Mouse (Mus musculus) E14TG2a.4 (cell line): ENCODE measurements around the gene Ranbp1.

Source experiments
- CTCF ChIP-seq: conservative IDR thresholded peaks from 2 replicates; pipeline ENCODE4 v1.5.1; 2014; ENCODE audit warnings: low read length
- NANOG ChIP-seq: IDR thresholded peaks from 2 replicates; pipeline ENCODE4 v1.6.1; 2014; ENCODE audit warnings: borderline replicate concordance, low read length, mixed read lengths

- TF ChIP-seq CTCF (no peak), NANOG (no peak)
These were observed 31.0 kb downstream of the Ranbp1 start, which contains the start of gene Ccdc188 for GRCm38 (mm10) chr16:18217579-18217978.
